In the genomic region with DNA sequence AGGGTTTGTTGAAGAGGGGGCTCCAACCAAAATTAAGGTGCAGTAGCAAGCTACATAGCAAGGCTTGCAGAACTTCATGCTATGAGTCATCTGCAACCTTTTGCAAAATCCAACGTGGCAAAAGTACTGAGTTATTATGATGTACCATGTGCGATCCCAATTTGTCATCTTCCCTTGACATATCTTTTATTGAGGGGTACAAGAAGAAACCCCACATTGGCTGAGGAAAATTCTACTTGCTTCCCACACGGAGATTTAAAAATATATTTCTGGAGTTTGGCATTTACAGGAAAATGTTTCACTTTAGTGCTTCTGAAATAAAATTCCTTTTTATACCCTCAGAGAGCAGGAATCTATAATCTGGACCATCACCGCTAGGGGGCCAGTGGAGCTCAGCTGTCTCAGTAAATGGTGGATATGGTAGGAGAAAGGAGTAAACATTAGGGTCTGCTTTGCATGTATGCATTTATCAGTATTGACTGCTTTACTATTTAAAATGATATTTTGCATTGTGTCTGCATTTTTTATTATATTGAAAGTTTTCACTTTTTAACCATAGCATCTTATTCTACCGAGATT, we compare ENCODE assay signal across 13 mouse cellular contexts. TPM values are rescaled to one million over a fixed set of nuclear protein-coding genes. Genes with fewer than 3 reads are reported as not detected.
DNase-seq lines count a peak whose midpoint lies in the region; TF ChIP-seq lines count a peak whose summit lies in the region.
"Had no signal": no experiment of that assay in that cellular context is flagged by ENCODE, and none has a peak within 500 bp of the region (broad histone marks: within the 10 kb centered on the region; RNA-seq: fewer than 3 reads in every experiment).

No protein-coding gene starts in this region.

- no peak overlapping the region for H3K27ac ChIP-seq in gastrocnemius, adult 2 months
- H3K27ac ChIP-seq in kidney, adult 2 months (ENCODE audit: insufficient read depth, low read depth, low read length): no peak overlapping the region
- H3K27ac ChIP-seq: forebrain, embryonic 13.5 days had no signal

- WGBS in kidney, adult 2 months: 65% methylated on average over 5 of the region's 5 CpGs

- H3K4me1 ChIP-seq in kidney, adult 2 months (ENCODE audit: control insufficient read depth, insufficient read depth, low read length): no peaks in the 10 kb centered on the region
- H3K4me1 ChIP-seq: forebrain, embryonic 13.5 days had no signal

- intact Hi-C loops in gastrocnemius, adult 2 months (cut with DNase I): no loop called here
- intact Hi-C loops in gastrocnemius, postnatal 14 days (cut with DNase I; ENCODE audit: low total_unique reads): no loop called here
- intact Hi-C loops in left cerebral cortex, postnatal 25 days (cut with DNase I): loop anchor here (1.0 to 5.0 kb wide), 2 partner anchors 34 to 50 kb away; no protein-coding TSS in a partner anchor

- no peaks in the 10 kb centered on the region for H3K27me3 ChIP-seq in kidney, adult 2 months (replicated peaks; ENCODE audit: control insufficient read depth, insufficient read depth, low read length)
- H3K27me3 ChIP-seq: forebrain, embryonic 13.5 days had no signal

- peak; percentile 11; the same call in 1 of the 2 replicates for TF ChIP-seq CTCF in gastrocnemius, adult 2 months (IDR thresholded peaks at IDR 0.05)
- no peak for TF ChIP-seq CTCF in kidney, adult 2 months (conservative IDR thresholded peaks at IDR 0.05; ENCODE audit: insufficient read depth, insufficient read length, low read depth, low read length)

- no peak for DNase-seq in gastrocnemius, adult 2 months
- no peak for DNase-seq in gastrocnemius, postnatal 14 days
- DNase-seq in 3T3-L1 (ENCODE audit: low read depth, low spot score) (peak; percentile 48), WW6 (ENCODE audit: low read depth, low spot score) (peak; percentile 3), MN1 (ENCODE audit: low spot score) (no peak)
- peak; percentile 30 to 91 for DNase-seq in left cerebral cortex, postnatal 25 days (ENCODE audit: low spot score in 2 of 2)
- DNase-seq in cerebellum, postnatal 4 days (ENCODE audit: low spot score in 2 of 2): no peak
- DNase-seq in kidney, adult 2 months: no peak

- TF ChIP-seq POLR2A in kidney, adult 2 months (IDR thresholded peaks at IDR 0.05; ENCODE audit: low read depth, low read length): no peak

- no peak overlapping the region for H3K4me3 ChIP-seq in gastrocnemius, adult 2 months
- H3K4me3 ChIP-seq in kidney, adult 2 months (ENCODE audit: insufficient read depth, low read depth, low read length): no peak overlapping the region
- H3K4me3 ChIP-seq: forebrain, embryonic 13.5 days had no signal

- H3K36me3 ChIP-seq in kidney, adult 2 months (ENCODE audit: control insufficient read depth, insufficient read depth, low read length): no peaks in the 10 kb centered on the region
- H3K36me3 ChIP-seq: G1E had no signal

RNA-seq across cellular contexts. Expression of a gene that starts 41.7 kb away (rescaled TPM):
- not detected for total RNA-seq in gastrocnemius, adult 2 months (2021)
- not detected for total RNA-seq in gastrocnemius, postnatal 14 days (2021)
- total RNA-seq in left cerebral cortex, postnatal 25 days (2021): under 1 TPM in 1 of 2 experiments, not detected in 1; 0.37 TPM
- not detected in 2 replicates for polyA plus RNA-seq in kidney, adult 2 months (2012; rRNA removed)
- total RNA-seq: G1E had no signal
- polyA plus RNA-seq: forebrain, embryonic 13.5 days; G1E; heart, embryonic 16.5 days; large intestine, adult 2 months; liver, embryonic 16.5 days had no signal

Comparison
In these comparisons a context has a peak if more than half of its experiments do, and no peak if none do; other contexts are left out.
1. DNase-seq: peak in 3T3-L1 (single experiment), WW6 (single experiment) and left cerebral cortex, postnatal 25 days (2 of 2); none in gastrocnemius, adult 2 months (single experiment), gastrocnemius, postnatal 14 days (single experiment), MN1 (single experiment), cerebellum, postnatal 4 days (0 of 2) and kidney, adult 2 months (single experiment).